Mouse (Mus musculus) adrenal gland (tissue): Measurements from ENCODE around the gene Klhl22.
"Not testable (repeated sequence)": the region's sequence is repeated elsewhere in the genome, so short reads cannot be mapped to it uniquely, and the experiment has no call there.

Experiments used
- intact Hi-C: fragments of 180-260 bp; cut with DNase I; formaldehyde crosslinking; loops from one replicate; pipeline ENCODE4 v1.15.1; 2025
- long read RNA-seq, 2 experiments: library from polyadenylated mRNA; unstranded; transcript quantifications; one replicate each; pipeline ENCODE4 v2.0.0; 2020; ENCODE audit warnings: borderline replicate concordance in 1 of 2; ENCODE audit not compliant: insufficient replicate concordance in 1 of 2

Klhl22 gene
- long read RNA-seq, experiment 1, partial matches to known transcripts = 4 of 18 reads
- long read RNA-seq, experiment 1, other reads (novel, unspliced or antisense) = 12 of 18 reads
- long read RNA-seq, experiment 2, partial matches to known transcripts = 9 of 21 reads
- long read RNA-seq, experiment 2, other reads (novel, unspliced or antisense) = 10 of 21 reads

GRCm38 (mm10) chr16:17759344-17759773, at the start of gene Klhl22:
Gene Klhl22 (plus strand): TSS chr16:17759618.
- intact Hi-C loops = no loop called here

GRCm38 (mm10) chr16:17717791-17718190, 41.6 kb upstream of the Klhl22 start:
- intact Hi-C loops = no loop called here

- intact Hi-C loops = loop anchor here (10.0 kb wide), 1 partner anchor 76 kb away; the partner anchor contains the start of gene Ccdc74a
These were observed 38.2 kb upstream of the Klhl22 start for GRCm38 (mm10) chr16:17721114-17721808.

GRCm38 (mm10) chr16:17721822-17722460, 37.5 kb upstream of the Klhl22 start:
- intact Hi-C loops = loop anchor here (10.0 kb wide), 1 partner anchor 77 kb away; the partner anchor contains the start of gene Ccdc74a

GRCm38 (mm10) chr16:17722461-17723324, 36.7 kb upstream of the Klhl22 start:
- intact Hi-C loops = loop anchor here (10.0 kb wide), 1 partner anchor 78 kb away; the partner anchor contains the start of gene Ccdc74a

GRCm38 (mm10) chr16:17723325-17723626, 36.1 kb upstream of the Klhl22 start:
- intact Hi-C loops = loop anchor here (10.0 kb wide), 1 partner anchor 78 kb away; the partner anchor contains the start of gene Ccdc74a

GRCm38 (mm10) chr16:17724448-17724847, 35.0 kb upstream of the Klhl22 start:
- intact Hi-C loops = loop anchor here (10.0 kb wide), 1 partner anchor 80 kb away; the partner anchor contains the start of gene Ccdc74a

GRCm38 (mm10) chr16:17727179-17727861, 32.1 kb upstream of the Klhl22 start:
- intact Hi-C loops = loop anchor here (10.0 kb wide), 1 partner anchor 83 kb away; the partner anchor contains the start of gene Ccdc74a

GRCm38 (mm10) chr16:17729974-17730373, 29.4 kb upstream of the Klhl22 start:
- intact Hi-C loops = loop anchor here (10.0 kb wide), 1 partner anchor 85 kb away; the partner anchor contains the start of gene Ccdc74a

GRCm38 (mm10) chr16:17732021-17732420, 27.4 kb upstream of the Klhl22 start:
- intact Hi-C loops = no loop called here

- intact Hi-C loops = no loop called here
These were observed 27.0 kb upstream of the Klhl22 start for GRCm38 (mm10) chr16:17732431-17732830.

GRCm38 (mm10) chr16:17732841-17733340, 26.5 kb upstream of the Klhl22 start, which contains the start of gene Med15:
Gene Med15 (minus strand): TSS chr16:17732891.
- intact Hi-C loops = no loop called here

GRCm38 (mm10) chr16:17733646-17734045, 25.8 kb upstream of the Klhl22 start:
- intact Hi-C loops = no loop called here

- intact Hi-C loops = not testable (repeated sequence)
These were observed 24.5 kb upstream of the Klhl22 start for GRCm38 (mm10) chr16:17734872-17735271.

- intact Hi-C loops = no loop called here
These were observed 23.3 kb upstream of the Klhl22 start for GRCm38 (mm10) chr16:17736156-17736555.

- intact Hi-C loops = loop anchor here (5.0 kb wide), 1 partner anchor 72 kb away; no protein-coding TSS in a partner anchor
These were observed 19.3 kb upstream of the Klhl22 start for GRCm38 (mm10) chr16:17740080-17740479.

GRCm38 (mm10) chr16:17742810-17743209, 16.6 kb upstream of the Klhl22 start:
- intact Hi-C loops = loop anchor here (5.0 kb wide), 1 partner anchor 69 kb away; no protein-coding TSS in a partner anchor

GRCm38 (mm10) chr16:17743279-17743678, 16.1 kb upstream of the Klhl22 start:
- intact Hi-C loops = loop anchor here (5.0 kb wide), 1 partner anchor 69 kb away; no protein-coding TSS in a partner anchor

- intact Hi-C loops = loop anchor here (5.0 kb wide), 1 partner anchor 68 kb away; no protein-coding TSS in a partner anchor
These were observed 14.9 kb upstream of the Klhl22 start for GRCm38 (mm10) chr16:17744536-17744935.

- intact Hi-C loops = no loop called here
These were observed 14.4 kb upstream of the Klhl22 start for GRCm38 (mm10) chr16:17745067-17745466.
